Mouse (Mus musculus): ENCODE data around the gene Prss57.
"Not testable (repeated sequence)": the region's sequence is repeated elsewhere in the genome, so short reads cannot be mapped to it uniquely, and the experiment has no call there.

Gene Prss57

GRCm38 (mm10) chr10:79779784-79780663, 10.7 kb downstream of the Prss57 start:
- peak; percentile 98 for DNase-seq

- DNase-seq, result no peak
Observed at GRCm38 (mm10) chr10:79779193-79779592, 11.6 kb downstream of the Prss57 start.

- peak; percentile 52 for DNase-seq
Observed at GRCm38 (mm10) chr10:79778006-79778405, 12.8 kb downstream of the Prss57 start.

DNA sequence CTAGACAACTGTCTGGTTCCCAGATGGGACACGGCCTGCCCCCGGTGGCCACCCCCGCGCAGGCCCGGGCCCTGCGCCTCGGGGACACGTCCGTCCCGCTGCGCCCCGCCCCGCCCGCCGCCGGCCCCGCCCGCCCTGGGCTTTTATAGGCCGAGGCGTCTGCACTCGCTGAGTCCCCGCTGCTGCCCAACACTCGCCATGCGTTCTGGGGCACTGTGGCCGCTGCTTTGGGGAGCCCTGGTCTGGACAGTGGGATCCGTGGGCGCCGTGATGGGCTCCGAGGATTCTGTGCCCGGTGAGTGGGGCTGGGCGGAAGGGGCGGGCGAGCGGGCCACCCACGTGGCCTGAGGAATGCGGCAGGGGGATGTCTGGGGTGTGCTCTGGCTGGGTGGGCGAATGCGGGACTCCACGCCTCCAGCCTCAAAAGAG, 13.6 kb downstream of the Prss57 start, which contains the start of gene Fstl3:
TSS of gene Fstl3 (plus strand) at position 170 of the 429 bp plus-strand sequence.
- no peak for DNase-seq

GRCm38 (mm10) chr10:79774486-79775279, 16.1 kb downstream of the Prss57 start:
- no peak for DNase-seq

GRCm38 (mm10) chr10:79773208-79773607, 17.6 kb downstream of the Prss57 start:
- no peak for DNase-seq

DNA sequence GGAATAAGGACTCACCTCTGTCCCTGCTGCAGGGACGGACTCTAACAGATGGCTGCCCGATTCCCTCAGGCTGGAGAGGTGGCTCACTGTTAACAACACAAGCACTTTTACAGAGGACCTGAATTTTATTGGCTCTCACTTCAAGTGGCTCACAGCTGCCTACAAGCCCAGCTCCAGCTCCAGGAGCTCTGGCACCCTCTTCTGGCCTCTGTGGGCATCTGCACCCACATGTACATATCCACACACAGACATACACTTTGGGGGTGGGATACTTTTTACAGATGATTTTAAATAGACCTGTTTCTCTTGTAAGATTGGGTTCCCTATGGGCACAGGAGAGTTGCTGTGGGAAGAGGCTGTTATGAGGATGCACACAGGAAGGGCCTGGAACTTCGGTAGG, 18.4 kb downstream of the Prss57 start:
- no peak for DNase-seq

DNA sequence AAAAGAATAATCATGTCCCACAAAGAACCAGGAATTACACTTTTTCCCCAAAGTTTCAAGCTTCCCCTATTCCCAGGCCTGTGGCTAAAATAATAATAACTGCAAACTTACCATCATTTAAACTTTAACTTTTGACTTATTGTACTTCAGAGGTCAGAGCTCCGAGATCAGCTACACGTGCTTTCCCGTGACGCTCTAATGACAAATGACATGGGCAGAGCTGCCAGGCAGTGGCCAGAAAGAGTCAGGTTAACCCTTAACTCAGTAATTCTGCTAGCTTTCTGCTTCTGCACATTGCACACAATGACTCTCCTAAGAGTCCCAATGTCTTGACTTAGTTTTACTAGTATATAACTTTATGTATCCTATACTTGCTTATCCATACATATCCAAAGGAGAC, 21.4 kb downstream of the Prss57 start:
- DNase-seq, result no peak

- DNase-seq, result peak; percentile 87
Observed at GRCm38 (mm10) chr10:79768400-79768799, 22.4 kb downstream of the Prss57 start.

DNA sequence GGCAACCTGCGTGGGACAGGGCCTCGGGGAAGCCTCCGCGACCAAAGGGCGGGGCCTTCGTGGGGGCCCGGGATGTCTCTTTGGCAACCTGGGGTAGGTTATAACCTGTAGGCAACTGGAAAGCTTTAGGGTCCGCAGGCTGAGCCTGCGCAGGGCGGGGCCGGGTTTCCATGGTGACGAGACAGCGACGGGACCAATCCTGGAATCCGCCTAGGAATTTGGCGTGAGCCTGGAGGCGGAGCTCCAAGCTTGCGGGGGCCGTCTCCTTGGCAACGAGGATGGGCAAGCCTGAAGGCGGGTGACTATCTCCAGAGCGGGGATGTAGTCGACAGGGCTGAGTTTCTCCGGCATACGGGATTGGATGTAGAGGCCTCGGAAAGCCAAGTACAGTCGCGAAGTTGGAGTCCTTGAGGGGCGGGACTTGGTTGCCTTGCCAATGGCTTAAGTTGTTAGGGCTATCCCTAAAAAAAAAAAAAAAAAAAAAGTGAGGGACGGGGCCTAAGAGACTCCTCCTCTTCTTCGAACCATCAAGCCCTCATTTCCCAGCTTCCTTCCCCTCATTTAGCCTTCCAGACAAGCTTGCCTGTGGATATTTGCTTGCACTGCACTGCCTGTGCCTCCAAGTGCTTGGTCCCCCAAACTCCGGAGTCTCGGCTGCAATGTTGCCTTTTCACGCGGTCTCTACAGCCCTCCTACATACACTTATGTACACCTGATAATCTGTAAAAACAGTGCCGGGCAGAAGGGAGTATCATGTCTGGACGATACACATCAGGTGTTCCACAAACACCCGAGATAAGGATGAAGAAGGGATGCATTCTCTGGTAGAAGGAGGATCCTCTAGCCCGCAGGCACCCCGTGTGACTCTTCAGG, 23.2 kb downstream of the Prss57 start:
- peak; percentile 95 for DNase-seq

- DNase-seq, result peak; percentile 99
Observed at GRCm38 (mm10) chr10:79766508-79767325, 24.0 kb downstream of the Prss57 start, which contains the start of gene Rnf126. Rnf126 (minus strand) TSS chr10:79766952.

GRCm38 (mm10) chr10:79766001-79766507, 24.7 kb downstream of the Prss57 start:
- DNase-seq, result peak; percentile 70

DNA sequence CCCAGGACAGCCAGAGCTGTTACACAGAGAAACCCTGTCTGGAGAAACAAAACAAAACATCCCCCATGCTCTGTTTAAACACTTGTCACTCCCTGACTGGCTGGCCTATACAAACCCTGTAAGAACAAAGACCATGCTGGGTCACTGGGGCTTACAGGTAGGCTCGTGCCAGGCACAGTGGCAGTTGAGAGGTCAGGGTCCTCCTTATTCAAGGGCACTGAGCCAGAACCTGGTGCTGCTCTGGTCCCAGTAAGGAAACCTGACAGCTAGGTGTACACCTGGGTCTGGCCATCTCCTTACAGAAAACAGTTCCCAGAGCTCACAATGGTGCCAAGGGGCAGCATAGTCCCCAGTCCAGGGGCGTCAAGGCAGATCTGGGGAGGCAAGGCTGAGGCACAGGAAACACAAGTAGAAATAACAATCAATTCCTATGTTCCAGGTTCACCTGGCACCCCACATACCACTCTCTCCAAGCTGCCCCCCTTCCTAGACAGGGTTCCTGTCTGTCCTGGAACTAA, 25.5 kb downstream of the Prss57 start:
- DNase-seq, result no peak

DNA sequence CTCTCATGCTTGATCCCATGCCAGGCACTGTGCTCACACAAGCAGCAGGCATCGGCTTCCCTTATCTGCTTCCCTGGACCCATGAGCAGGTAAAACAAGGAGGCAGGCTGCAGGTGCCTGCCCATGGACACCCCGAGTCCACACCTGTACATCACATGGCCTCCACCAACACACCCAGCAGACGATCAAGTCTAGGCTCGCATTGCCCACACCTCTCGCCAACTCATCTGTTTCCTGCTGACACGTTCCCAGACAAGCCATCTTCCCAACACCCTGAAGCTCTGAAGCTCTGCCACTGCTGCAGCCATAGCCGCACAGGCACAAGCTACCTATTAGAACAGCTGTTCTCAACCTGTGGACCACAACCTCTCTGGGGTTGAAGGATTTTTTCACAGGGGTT, 26.5 kb downstream of the Prss57 start:
- no peak for DNase-seq

DNA sequence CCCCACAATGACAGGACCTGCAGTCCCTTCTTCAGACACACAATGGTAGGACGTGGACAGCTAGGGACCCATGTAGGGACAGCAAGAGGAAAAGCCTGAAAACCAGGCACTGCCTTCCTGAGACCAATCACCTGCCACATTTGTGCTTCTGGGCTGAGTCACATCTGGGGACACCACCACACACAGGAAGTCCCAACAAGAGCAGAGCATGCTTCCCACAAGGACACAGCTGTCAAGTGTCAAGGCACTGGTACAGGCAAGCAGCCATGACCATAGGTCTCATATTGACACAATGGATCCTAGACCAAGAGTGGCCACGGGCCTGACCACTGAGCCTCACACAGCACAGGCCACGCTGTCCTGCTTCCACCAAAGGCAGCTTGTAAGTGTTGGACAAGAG, 27.9 kb downstream of the Prss57 start:
- no peak for DNase-seq

GRCm38 (mm10) chr10:79760603-79761143, 30.1 kb downstream of the Prss57 start:
- DNase-seq, result no peak

GRCm38 (mm10) chr10:79759675-79760074, 31.1 kb downstream of the Prss57 start:
- not testable (repeated sequence) for DNase-seq

- DNase-seq, result no peak
Observed at GRCm38 (mm10) chr10:79756660-79757059, 34.1 kb downstream of the Prss57 start.

GRCm38 (mm10) chr10:79755854-79756253, 34.9 kb downstream of the Prss57 start:
- DNase-seq, result no peak

DNA sequence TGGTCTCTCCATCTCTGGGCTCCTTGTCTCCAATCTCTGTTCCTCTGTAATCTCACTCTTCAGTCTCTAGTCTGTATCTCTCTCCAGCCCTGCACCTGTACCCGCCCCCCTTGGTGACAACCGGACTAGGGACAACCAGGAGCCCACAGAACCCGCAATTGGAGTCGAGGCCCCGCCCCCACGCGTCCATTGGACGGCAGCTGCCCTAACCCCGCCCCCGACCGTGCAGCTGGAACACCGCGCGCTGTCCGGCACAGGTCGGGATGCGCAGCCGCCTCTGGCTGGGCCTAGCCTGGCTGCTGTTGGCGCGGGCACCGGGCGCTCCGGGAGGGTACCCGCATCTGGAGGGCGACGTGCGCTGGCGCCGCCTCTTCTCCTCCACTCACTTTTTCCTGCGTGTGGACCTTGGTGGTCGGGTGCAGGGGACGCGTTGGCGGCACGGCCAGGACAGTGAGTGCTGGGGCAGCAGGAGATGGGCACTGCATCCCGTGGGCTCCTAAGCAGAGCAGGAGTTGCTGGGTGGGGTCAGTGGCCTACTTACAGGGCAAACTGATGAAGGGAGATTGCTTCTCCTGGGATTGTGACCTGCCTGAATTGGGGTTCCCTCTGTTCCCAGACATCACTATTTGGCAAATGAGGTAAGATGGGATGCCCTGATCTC, 35.8 kb downstream of the Prss57 start, which contains the start of gene Fgf22:
TSS of gene Fgf22 (plus strand) at position 221 of the 661 bp plus-strand sequence.
- peak; percentile 87 for DNase-seq
